In the genomic region with DNA sequence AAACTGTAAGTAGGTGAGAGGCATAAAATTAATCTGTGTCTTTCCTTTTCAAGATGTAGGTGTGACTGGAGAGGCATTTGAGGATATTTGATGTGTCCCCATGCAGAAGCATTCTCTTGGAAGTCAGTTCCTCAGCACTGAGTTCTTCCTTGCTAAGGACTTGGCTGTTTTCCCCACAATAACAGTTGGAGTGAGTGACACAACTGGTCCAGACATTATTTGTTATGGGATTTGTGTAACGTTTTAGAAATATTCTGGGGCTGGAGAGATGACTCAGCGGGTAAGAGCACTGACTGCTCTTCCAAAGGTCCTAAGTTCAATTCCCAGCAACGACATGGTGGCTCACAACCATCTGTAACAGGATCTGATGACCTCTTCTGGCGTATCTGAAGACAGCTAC, we compare ENCODE assay signal across 16 mouse cellular contexts.
"Had no signal": no experiment of that assay in that cellular context is flagged by ENCODE, and none has a peak within 500 bp of the region (broad histone marks: within the 10 kb centered on the region; RNA-seq: fewer than 3 reads in every experiment).

No protein-coding gene starts in this region.

- H3K9me3 ChIP-seq: liver, embryonic 12.5 days; midbrain, embryonic 13.5 days; midbrain, embryonic 15.5 days; neural tube, embryonic 12.5 days had no signal

- H3K9ac ChIP-seq: liver, embryonic 12.5 days; liver, embryonic 14.5 days; lung, embryonic 14.5 days; midbrain, embryonic 13.5 days; midbrain, embryonic 15.5 days; neural tube, embryonic 12.5 days had no signal

- H3K4me2 ChIP-seq: liver, embryonic 12.5 days; lung, embryonic 14.5 days; midbrain, embryonic 11.5 days; midbrain, embryonic 13.5 days; midbrain, embryonic 15.5 days; neural tube, embryonic 12.5 days had no signal

- DNase-seq: lung, adult 18-20 months; lung, postnatal 4 days; retina, postnatal 1 day; right cerebral cortex, adult 18-20 months; right cerebral cortex, postnatal 14 days; spleen, adult 18-20 months; thymus, adult 18-20 months; thymus, postnatal 14 days; thymus, postnatal 36 days had no signal

- H3K27me3 ChIP-seq: liver, embryonic 12.5 days; midbrain, embryonic 13.5 days; midbrain, embryonic 15.5 days; neural tube, embryonic 12.5 days had no signal

- ATAC-seq: liver, embryonic 12.5 days; midbrain, embryonic 13.5 days; midbrain, embryonic 15.5 days had no signal

- H3K4me1 ChIP-seq: liver, embryonic 12.5 days; midbrain, embryonic 13.5 days; midbrain, embryonic 15.5 days; neural tube, embryonic 12.5 days had no signal

- H3K36me3 ChIP-seq: liver, embryonic 12.5 days; midbrain, embryonic 13.5 days; midbrain, embryonic 15.5 days; neural tube, embryonic 12.5 days had no signal

- H3K4me3 ChIP-seq: liver, embryonic 12.5 days; midbrain, embryonic 13.5 days; midbrain, embryonic 15.5 days; neural tube, embryonic 12.5 days had no signal

- H3K27ac ChIP-seq: liver, embryonic 12.5 days; liver, embryonic 14.5 days; midbrain, embryonic 13.5 days; midbrain, embryonic 15.5 days; neural tube, embryonic 12.5 days had no signal
